In genomic region chr13:114260486-114261205, GRCm38 (mm10) we compare ENCODE assay signal across 20 mouse cellular contexts.
DNase-seq lines count a peak whose midpoint lies in the region; ATAC-seq lines count a peak whose summit lies in the region.
"Had no signal": no experiment of that assay in that cellular context is flagged by ENCODE, and none has a peak within 500 bp of the region (broad histone marks: within the 10 kb centered on the region; RNA-seq: fewer than 3 reads in every experiment).

No protein-coding gene starts in this region.

- H3K27ac ChIP-seq in neural tube, embryonic 12.5 days, result no peak overlapping the region
- H3K27ac ChIP-seq: embryonic facial prominence, embryonic 12.5 days; heart, embryonic 13.5 days; intestine, embryonic 15.5 days; layer of hippocampus, adult 2 months; limb, embryonic 15.5 days; macrophage; neural tube, embryonic 13.5 days had no signal

- no peaks in the 10 kb centered on the region for H3K4me1 ChIP-seq in neural tube, embryonic 12.5 days
- H3K4me1 ChIP-seq: embryonic facial prominence, embryonic 12.5 days; heart, embryonic 13.5 days; intestine, embryonic 15.5 days; limb, embryonic 15.5 days; neural tube, embryonic 13.5 days had no signal

- H3K27me3 ChIP-seq in neural tube, embryonic 12.5 days (replicated peaks), result no peaks in the 10 kb centered on the region
- H3K27me3 ChIP-seq: embryonic facial prominence, embryonic 12.5 days; heart, embryonic 13.5 days; intestine, embryonic 15.5 days; limb, embryonic 15.5 days; neural tube, embryonic 13.5 days had no signal

- no peak overlapping the region for H3K4me3 ChIP-seq in neural tube, embryonic 12.5 days
- H3K4me3 ChIP-seq: embryonic facial prominence, embryonic 12.5 days; heart, embryonic 13.5 days; intestine, embryonic 15.5 days; layer of hippocampus, adult 2 months; limb, embryonic 15.5 days; neural tube, embryonic 13.5 days had no signal

- H3K9ac ChIP-seq in neural tube, embryonic 12.5 days, result no peak overlapping the region
- H3K9ac ChIP-seq: embryonic facial prominence, embryonic 12.5 days; heart, embryonic 13.5 days; intestine, embryonic 15.5 days; limb, embryonic 15.5 days; neural tube, embryonic 13.5 days had no signal

- 54% methylated on average over 7 of the region's 7 CpGs for WGBS in neural tube, embryonic 12.5 days

- H3K9me3 ChIP-seq in neural tube, embryonic 12.5 days, result no peaks in the 10 kb centered on the region
- H3K9me3 ChIP-seq: embryonic facial prominence, embryonic 12.5 days; heart, embryonic 13.5 days; intestine, embryonic 15.5 days; limb, embryonic 15.5 days; neural tube, embryonic 13.5 days had no signal

- H3K4me2 ChIP-seq in neural tube, embryonic 12.5 days (replicated peaks), result no peak overlapping the region
- H3K4me2 ChIP-seq: embryonic facial prominence, embryonic 12.5 days; heart, embryonic 13.5 days; intestine, embryonic 15.5 days; limb, embryonic 15.5 days; neural tube, embryonic 13.5 days had no signal

- ATAC-seq in neural tube, embryonic 12.5 days (ENCODE audit: low FRiP score, low read depth), result 0 out of 2 replicates have a peak, but pooled peaks have one; percentile 41
- ATAC-seq: intestine, embryonic 15.5 days had no signal

- intact Hi-C loops in left cerebral cortex, postnatal 10 days (cut with DNase I), result no loop called here

- no peak for DNase-seq in neural tube, embryonic 10.5 days (ENCODE audit: extremely low spot score, low spot score)
- peak; percentile 59 for DNase-seq in NIH3T3 (ENCODE audit: low read depth)
- DNase-seq in adrenal gland, postnatal 36 days, result peak; percentile 44 to 48
- DNase-seq in retina, postnatal 1 day, result peak; percentile 9
- no peak for DNase-seq in left cerebral cortex, postnatal 10 days (ENCODE audit: extremely low spot score in 1 of 2, low spot score in 2 of 2)
- DNase-seq in ovary, adult 18-20 months (ENCODE audit: low spot score), result no peak
- no peak for DNase-seq in right cerebral cortex, postnatal 25 days
- DNase-seq: cerebellum, adult 9-11 months; lung, adult 18-20 months; midbrain, embryonic 14.5 days; spleen, adult 18-20 months; thymus, postnatal 25 days had no signal

- H3K36me3 ChIP-seq in neural tube, embryonic 12.5 days, result no peaks in the 10 kb centered on the region
- H3K36me3 ChIP-seq: embryonic facial prominence, embryonic 12.5 days; heart, embryonic 13.5 days; intestine, embryonic 15.5 days; limb, embryonic 15.5 days; neural tube, embryonic 13.5 days had no signal

Comparison
In these comparisons a context has a peak if more than half of its experiments do, and no peak if none do; other contexts are left out.
1. DNase-seq: peak in NIH3T3 (single experiment), adrenal gland, postnatal 36 days (2 of 2) and retina, postnatal 1 day (single experiment); none in neural tube, embryonic 10.5 days (single experiment), left cerebral cortex, postnatal 10 days (0 of 2), ovary, adult 18-20 months (single experiment) and right cerebral cortex, postnatal 25 days (single experiment).